Mouse (Mus musculus) stomach, embryonic 14.5 days (tissue): ENCODE data around the gene Cfap299. TPM values are rescaled to one million over a fixed set of nuclear protein-coding genes. Genes with fewer than 3 reads are reported as not detected.

Experiments
- ATAC-seq: fragments of 200-750 bp; cut with Nextera tagmentation; 2 replicates; pipeline ENCODE4 v1.8.0; 2017; ENCODE audit warnings: low read depth, moderate TSS enrichment; ENCODE audit not compliant: insufficient number of reproducible peaks, insufficient read depth, low FRiP score
- H3K27ac ChIP-seq: fragments of 300-500 bp; sonication (generic); 2 replicates; pipeline ENCODE4 v1.5.1; 2014; ENCODE audit warnings: mild to moderate bottlenecking, low read length, moderate library complexity, mixed read lengths
- H3K27me3 ChIP-seq: fragments of 300-500 bp; sonication (generic); 2 replicates; pipeline ENCODE4 v1.6.1; 2014; ENCODE audit warnings: low read length, control low read depth, mixed read lengths; ENCODE audit not compliant: control insufficient read depth, insufficient read depth
- H3K36me3 ChIP-seq: fragments of 300-500 bp; sonication (generic); 2 replicates; pipeline ENCODE4 v1.6.1; 2014; ENCODE audit warnings: mild to moderate bottlenecking, control low read depth, low read length, moderate library complexity, mixed read lengths; ENCODE audit not compliant: control insufficient read depth, insufficient read depth
- H3K4me1 ChIP-seq: fragments of 300-500 bp; sonication (generic); 2 replicates; pipeline ENCODE4 v1.6.1; 2014; ENCODE audit warnings: low read length, control low read depth, mixed read lengths; ENCODE audit not compliant: control insufficient read depth, insufficient read depth
- H3K4me2 ChIP-seq: fragments of 300-500 bp; sonication (generic); replicated peaks from 2 replicates; pipeline ENCODE4 v1.6.1; 2014; ENCODE audit warnings: low read depth, low read length, control low read depth
- H3K4me3 ChIP-seq: fragments of 300-500 bp; sonication (generic); 2 replicates; pipeline ENCODE4 v1.5.1; 2014; ENCODE audit warnings: low read depth, low read length, control low read depth
- H3K9ac ChIP-seq: fragments of 300-500 bp; sonication (generic); replicated peaks from 2 replicates; pipeline ENCODE4 v1.6.1; 2014; ENCODE audit warnings: low read depth, mild to moderate bottlenecking, control low read depth, low read length, moderate library complexity, mixed read lengths
- H3K9me3 ChIP-seq: fragments of 300-500 bp; sonication (generic); 2 replicates; pipeline ENCODE4 v1.6.1; 2016; ENCODE audit warnings: low read depth, low read length, control low read depth; ENCODE audit not compliant: control insufficient read depth
- WGBS: fragments of 180-500 bp; shearing (Covaris S2); extraction: QIAGEN DNeasy Blood & Tissue Kit; methylation state at CpG from one replicate; pipeline ENCODE4 v1.1.7; 2014; 5-methylcytosine and 5-hydroxymethylcytosine counted together
- polyA plus RNA-seq: library from polyadenylated mRNA; unstranded; fragments of >200 nt; fragmentation: Nextera tagmentation; extraction: Ambion mirVana; gene quantifications from 2 replicates; pipeline ENCODE4 v1.2.1, GENCODE M21; 2014

Gene Cfap299
- polyA plus RNA-seq, result 0.31 and 0.59 TPM in 2 replicates

- Histone ChIP-seq H3K4me3 (peak within 1 kb of the TSS; percentile 58), H3K4me2 (peak within 1 kb of the TSS; percentile 64), H3K27me3 (no peaks in the 10 kb centered on the region), H3K36me3 (no peaks in the 10 kb centered on the region), H3K9me3 (no peaks in the 10 kb centered on the region), H3K9ac (peak within 1 kb of the TSS; percentile 25; the same call in 1 of the 2 replicates), H3K4me1 (no peaks in the 10 kb centered on the region), H3K27ac (no peak within 1 kb of the TSS)
- ATAC-seq, result peak; percentile 95
- 1% methylated on average over 46 of the region's 46 CpGs for WGBS
Observed at GRCm38 (mm10) chr5:98328848-98329624, at the start of gene Cfap299. TSS of gene Cfap299 (plus strand) at chr5:98329304.

- Histone ChIP-seq H3K9me3 (no peaks in the 10 kb centered on the region), H3K4me3 (no peak overlapping the region), H3K27ac (no peak overlapping the region), H3K9ac (no peak overlapping the region), H3K4me2 (no peak overlapping the region), H3K27me3 (no peaks in the 10 kb centered on the region), H3K4me1 (no peaks in the 10 kb centered on the region), H3K36me3 (no peaks in the 10 kb centered on the region)
- WGBS, result 58% methylated on average over 9 of the region's 9 CpGs
- ATAC-seq, result no peak
Observed at GRCm38 (mm10) chr5:98281993-98282392, 47.1 kb upstream of the Cfap299 start.

GRCm38 (mm10) chr5:98283696-98284478 is 45.2 kb upstream of the Cfap299 start:
- Histone ChIP-seq H3K9me3 (no peaks in the 10 kb centered on the region), H3K4me3 (no peak overlapping the region), H3K9ac (no peak overlapping the region), H3K27me3 (no peaks in the 10 kb centered on the region), H3K27ac (no peak overlapping the region), H3K36me3 (no peaks in the 10 kb centered on the region), H3K4me2 (0 out of 2 replicates have a peak overlapping the region, but pooled peaks have one; percentile 1), H3K4me1 (no peaks in the 10 kb centered on the region)
- no peak for ATAC-seq
- 22% methylated on average over 17 of the region's 17 CpGs for WGBS

GRCm38 (mm10) chr5:98290642-98291041 is 38.5 kb upstream of the Cfap299 start:
- 80% methylated on average over 8 of the region's 8 CpGs for WGBS

GRCm38 (mm10) chr5:98292388-98293048 is 36.6 kb upstream of the Cfap299 start:
- H3K9me3 ChIP-seq, result no peaks in the 10 kb centered on the region
- H3K27me3 ChIP-seq, result peaks cover 9% of the 10 kb centered on the region; the same call in 1 of the 2 replicates
- no peak overlapping the region for H3K9ac ChIP-seq
- peaks cover 7% of the 10 kb centered on the region; the same call in 1 of the 2 replicates for H3K4me1 ChIP-seq
- no peaks in the 10 kb centered on the region for H3K36me3 ChIP-seq
- ATAC-seq, result no peak
- H3K4me2 ChIP-seq, result peak overlapping the region; percentile 25
- H3K27ac ChIP-seq, result no peak overlapping the region
- 2% methylated on average over 19 of the region's 19 CpGs for WGBS
- peak overlapping the region; percentile 4; the same call in 1 of the 2 replicates for H3K4me3 ChIP-seq

More at GRCm38 (mm10) chr5:98290642-98291041, 38.5 kb upstream of the Cfap299 start:
- Histone ChIP-seq H3K27me3 (peaks cover 9% of the 10 kb centered on the region; the same call in 1 of the 2 replicates), H3K4me3 (no peak overlapping the region), H3K9ac (no peak overlapping the region), H3K36me3 (no peaks in the 10 kb centered on the region), H3K27ac (no peak overlapping the region), H3K9me3 (no peaks in the 10 kb centered on the region), H3K4me2 (no peak overlapping the region), H3K4me1 (peaks cover 7% of the 10 kb centered on the region; the same call in 1 of the 2 replicates)
- ATAC-seq, result no peak

- ATAC-seq, result no peak
- 2% methylated on average over 12 of the region's 12 CpGs for WGBS
- peaks cover 9% of the 10 kb centered on the region; the same call in 1 of the 2 replicates for H3K27me3 ChIP-seq
Observed at GRCm38 (mm10) chr5:98293049-98293715, 35.9 kb upstream of the Cfap299 start.

GRCm38 (mm10) chr5:98300079-98300478 is 29.0 kb upstream of the Cfap299 start:
- Histone ChIP-seq H3K36me3 (no peaks in the 10 kb centered on the region), H3K4me3 (no peak overlapping the region), H3K9ac (no peak overlapping the region), H3K4me1 (no peaks in the 10 kb centered on the region), H3K4me2 (no peak overlapping the region), H3K9me3 (no peaks in the 10 kb centered on the region), H3K27ac (no peak overlapping the region), H3K27me3 (no peaks in the 10 kb centered on the region)
- ATAC-seq, result no peak
- 69% methylated on average over 4 of the region's 4 CpGs for WGBS

More at GRCm38 (mm10) chr5:98293049-98293715, 35.9 kb upstream of the Cfap299 start:
- no peaks in the 10 kb centered on the region for H3K9me3 ChIP-seq
- peaks cover 7% of the 10 kb centered on the region; the same call in 1 of the 2 replicates for H3K4me1 ChIP-seq
- H3K9ac ChIP-seq, result no peak overlapping the region
- H3K4me3 ChIP-seq, result peak overlapping the region; percentile 4; the same call in 1 of the 2 replicates
- H3K4me2 ChIP-seq, result peak overlapping the region; percentile 25
- no peak overlapping the region for H3K27ac ChIP-seq
- H3K36me3 ChIP-seq, result no peaks in the 10 kb centered on the region
